Mouse (Mus musculus): Measurements from ENCODE around the gene Slc27a5. TPM values are rescaled to one million over a fixed set of nuclear protein-coding genes. Genes with fewer than 3 reads are reported as not detected.

The Slc27a5 gene
- polyA plus RNA-seq, 1 experiment from 2014 or later: not detected

DNA sequence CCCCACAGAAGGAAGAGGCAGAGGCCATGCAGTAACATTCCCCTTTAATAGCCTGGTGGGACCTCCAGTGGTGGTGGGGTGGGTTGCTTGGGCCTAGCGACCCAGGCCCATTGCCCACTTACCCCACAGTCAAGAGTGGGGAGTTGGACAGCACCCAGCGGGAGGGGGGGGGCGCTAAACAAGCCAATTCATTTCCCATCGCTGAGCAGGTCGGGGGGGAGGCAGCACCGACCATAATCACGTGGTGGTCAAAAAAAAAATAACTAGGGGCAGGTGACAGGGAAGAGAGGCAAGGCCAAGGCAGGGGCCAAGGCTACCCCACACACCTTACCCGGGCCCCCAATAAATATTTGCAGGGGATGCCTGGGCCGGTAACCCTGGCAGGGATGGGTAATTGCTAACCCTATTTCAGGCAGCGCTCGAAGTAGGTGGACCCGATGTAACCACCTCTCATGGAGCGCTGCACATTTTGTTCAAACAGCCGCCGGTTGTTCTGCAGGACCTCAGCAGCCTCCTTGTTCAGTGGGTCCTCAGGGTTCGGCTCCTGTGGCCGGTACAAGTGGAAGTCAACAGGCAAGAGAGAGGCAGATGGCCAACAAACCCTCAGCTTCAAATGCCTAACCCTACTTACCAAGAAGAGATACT, 37.3 kb upstream of the Slc27a5 start:
- no peaks in the 10 kb centered on the region for H3K9me3 ChIP-seq

DNA sequence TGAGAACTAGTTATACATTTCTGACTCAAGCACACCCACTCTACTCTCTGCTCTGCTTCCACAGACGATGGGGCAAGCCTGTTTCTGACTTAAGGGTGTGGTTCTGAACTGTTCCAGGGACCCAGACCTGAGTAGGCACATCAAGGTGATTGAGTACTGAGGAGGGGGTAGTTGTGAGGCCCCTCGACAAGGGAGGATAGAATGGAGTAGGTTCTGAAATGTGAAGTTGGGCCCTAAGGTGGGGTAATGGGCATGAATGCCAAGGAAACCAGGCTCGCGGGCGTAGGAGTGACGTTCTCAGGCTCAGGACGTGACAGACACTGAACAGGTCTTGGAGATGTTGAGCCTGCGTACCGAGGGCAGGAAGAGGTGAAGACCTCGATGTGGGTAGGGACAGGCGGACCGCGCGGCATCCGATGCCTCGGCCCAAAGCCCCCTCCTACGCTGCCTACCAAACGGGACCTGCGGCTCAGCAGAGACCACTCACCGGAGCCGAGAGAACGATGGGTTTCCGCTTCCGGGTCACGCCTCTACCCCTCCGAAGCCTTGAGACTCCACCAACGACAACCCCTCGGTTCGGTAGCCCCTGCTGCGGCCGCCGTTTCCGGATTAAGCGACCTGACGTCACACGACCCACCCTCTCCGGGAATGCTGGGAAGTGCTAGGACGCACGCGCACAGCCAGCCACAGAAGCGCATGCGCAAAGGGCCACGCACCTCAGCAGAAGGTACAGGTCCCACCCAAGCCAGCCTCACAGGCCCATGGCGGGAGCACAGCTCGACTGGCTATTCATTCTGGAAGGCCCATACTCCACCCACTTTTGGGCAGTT, 36.4 kb upstream of the Slc27a5 start, which contains the start of gene Chmp2a:
Gene Chmp2a (minus strand): TSS at position 660 of the 830 bp plus-strand sequence.
- H3K4me3 ChIP-seq: peak within 1 kb of the TSS; percentile 84
- WGBS: under 1% methylated on average over 45 of the region's 45 CpGs
- H3K4me1 ChIP-seq: peaks cover 47% of the 10 kb centered on the region
- H3K27ac ChIP-seq (replicated peaks): peak within 1 kb of the TSS; percentile 85
- H3K36me3 ChIP-seq (replicated peaks): peaks cover 61% of the 10 kb centered on the region
- no peaks in the 10 kb centered on the region for H3K27me3 ChIP-seq (replicated peaks; ENCODE audit: low read depth, poor library complexity, severe bottlenecking)
- no peaks in the 10 kb centered on the region for H3K9me3 ChIP-seq
- peak; percentile 98 for DNase-seq (ENCODE audit: low spot score)

More for the DNA sequence above, 37.3 kb upstream of the Slc27a5 start:
- peak overlapping the region; percentile 85 for H3K27ac ChIP-seq (replicated peaks)
- peak overlapping the region; percentile 84 for H3K4me3 ChIP-seq
- no peaks in the 10 kb centered on the region for H3K27me3 ChIP-seq (replicated peaks; ENCODE audit: low read depth, poor library complexity, severe bottlenecking)
- peaks cover 52% of the 10 kb centered on the region for H3K36me3 ChIP-seq (replicated peaks)
- 87% methylated on average over 17 of the region's 17 CpGs for WGBS
- peaks cover 48% of the 10 kb centered on the region for H3K4me1 ChIP-seq
- DNase-seq (ENCODE audit: low spot score): no peak

DNA sequence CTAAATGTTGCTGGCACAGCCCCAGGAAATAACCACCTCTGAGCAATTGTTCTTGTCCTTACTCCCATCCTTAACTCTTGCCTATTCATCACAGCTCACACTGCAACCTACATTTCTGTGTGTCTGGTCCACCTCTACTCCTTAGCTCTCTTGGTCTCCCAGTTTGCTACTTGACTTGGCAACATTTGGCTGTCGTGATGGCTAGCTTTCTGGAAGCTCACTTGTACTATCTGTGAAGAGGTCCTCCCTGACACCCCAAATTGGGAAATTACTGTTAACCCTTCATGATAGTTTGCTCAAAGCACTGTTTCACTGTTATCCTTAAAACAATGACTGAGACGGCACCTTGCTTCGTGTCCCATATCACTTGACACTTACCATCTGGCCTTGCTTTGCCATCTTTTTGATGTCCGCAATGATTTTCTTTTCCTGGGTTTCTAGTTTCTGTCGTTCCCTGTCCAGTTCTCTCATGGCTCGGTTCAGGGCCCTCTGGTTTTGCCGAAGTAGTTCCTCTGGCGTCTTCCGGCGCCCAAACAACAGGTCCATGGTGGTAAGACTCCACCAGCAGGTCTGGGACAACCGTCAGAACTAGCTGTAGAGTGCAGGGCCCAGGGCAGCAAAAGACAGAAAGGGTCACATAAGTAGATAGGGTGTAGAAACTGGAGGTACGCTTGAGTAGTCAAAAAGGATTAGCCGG, 35.6 kb upstream of the Slc27a5 start:
- WGBS: 55% methylated on average over 13 of the region's 13 CpGs
- DNase-seq (ENCODE audit: low spot score): no peak
- Histone ChIP-seq H3K4me1 (peaks cover 39% of the 10 kb centered on the region), H3K9me3 (no peaks in the 10 kb centered on the region), H3K27ac (replicated peaks) (peak overlapping the region; percentile 85), H3K27me3 (replicated peaks; ENCODE audit: low read depth, poor library complexity, severe bottlenecking) (no peaks in the 10 kb centered on the region), H3K36me3 (replicated peaks) (peaks cover 69% of the 10 kb centered on the region), H3K4me3 (peak overlapping the region; percentile 84)

DNA sequence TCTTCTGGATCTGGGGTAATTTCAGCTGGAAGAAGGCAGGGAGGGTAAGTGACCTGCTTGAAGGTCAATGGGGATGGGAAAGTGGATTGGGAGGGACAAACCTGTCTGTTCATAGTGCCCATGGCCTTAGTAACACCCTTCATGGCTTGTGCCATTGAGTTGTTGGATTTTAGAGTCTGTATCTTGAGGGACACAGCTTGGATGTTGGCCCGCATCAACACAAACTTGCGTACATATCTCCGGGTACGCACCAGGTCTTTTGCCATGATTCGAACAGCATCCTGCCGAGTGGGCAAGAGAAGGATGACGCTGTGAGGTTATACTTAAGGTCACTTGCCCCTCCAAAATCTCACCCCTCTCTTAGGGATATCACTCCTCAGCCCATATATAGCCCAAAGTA, 34.5 kb upstream of the Slc27a5 start:
- no peak for DNase-seq (ENCODE audit: low spot score)
- Histone ChIP-seq H3K9me3 (no peaks in the 10 kb centered on the region), H3K4me3 (peak overlapping the region; percentile 84), H3K27me3 (replicated peaks; ENCODE audit: low read depth, poor library complexity, severe bottlenecking) (no peaks in the 10 kb centered on the region), H3K36me3 (replicated peaks) (peaks cover 80% of the 10 kb centered on the region), H3K4me1 (peaks cover 39% of the 10 kb centered on the region), H3K27ac (replicated peaks) (no peak overlapping the region)
- WGBS: 93% methylated on average over 7 of the region's 7 CpGs

DNA sequence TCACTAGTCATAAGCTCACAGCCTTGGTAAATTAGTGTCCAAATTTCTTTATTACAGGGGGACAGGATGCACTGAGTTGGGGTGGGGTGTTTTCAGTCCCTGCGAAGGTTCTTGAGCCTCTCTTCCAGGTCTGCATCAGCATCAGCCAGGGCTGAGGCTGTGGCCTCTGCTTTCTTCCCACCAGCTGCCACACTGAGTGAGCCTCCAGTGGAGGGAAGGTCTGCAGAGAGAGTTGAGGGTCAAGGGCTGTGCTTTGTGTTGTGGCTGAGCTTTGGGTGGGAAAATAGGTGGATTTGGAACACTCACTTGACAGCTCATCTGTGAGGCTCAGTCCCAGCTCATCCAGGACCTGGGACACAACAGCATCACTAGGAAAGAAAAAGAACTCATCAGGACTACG, 34.0 kb upstream of the Slc27a5 start:
- Histone ChIP-seq H3K9me3 (no peaks in the 10 kb centered on the region), H3K4me3 (0 out of 2 replicates have a peak overlapping the region, but pooled peaks have one; percentile 21), H3K36me3 (replicated peaks) (peaks cover 85% of the 10 kb centered on the region), H3K27ac (replicated peaks) (no peak overlapping the region), H3K27me3 (replicated peaks; ENCODE audit: low read depth, poor library complexity, severe bottlenecking) (no peaks in the 10 kb centered on the region), H3K4me1 (peaks cover 42% of the 10 kb centered on the region)
- 86% methylated on average over 2 of the region's 2 CpGs for WGBS
- no peak for DNase-seq (ENCODE audit: low spot score)

DNA sequence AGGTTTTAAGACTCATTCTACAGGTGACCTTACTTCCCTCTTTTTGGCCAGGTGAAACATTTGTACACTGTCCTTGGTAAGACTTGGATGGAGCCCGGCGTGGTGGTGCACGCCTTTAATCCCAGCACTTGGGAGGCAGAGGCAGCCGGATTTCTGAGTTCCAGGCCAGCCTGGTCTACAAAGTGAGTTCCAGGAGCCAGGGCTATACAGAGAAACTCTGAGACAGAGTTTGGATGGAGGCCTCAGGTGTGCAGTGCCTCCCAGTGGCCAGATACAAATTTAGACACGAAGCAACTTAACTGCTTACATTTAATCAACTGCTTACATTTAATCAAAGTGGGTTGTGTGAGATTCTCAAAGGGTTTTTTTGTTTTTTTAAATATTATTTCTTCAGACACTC, 33.1 kb upstream of the Slc27a5 start:
- Histone ChIP-seq H3K27me3 (replicated peaks; ENCODE audit: low read depth, poor library complexity, severe bottlenecking) (no peaks in the 10 kb centered on the region), H3K4me3 (no peak overlapping the region), H3K9me3 (no peaks in the 10 kb centered on the region), H3K36me3 (replicated peaks) (peaks cover 90% of the 10 kb centered on the region), H3K4me1 (peaks cover 42% of the 10 kb centered on the region), H3K27ac (replicated peaks) (no peak overlapping the region)
- WGBS: 75% methylated on average over 5 of the region's 5 CpGs
- no peak for DNase-seq (ENCODE audit: low spot score)

DNA sequence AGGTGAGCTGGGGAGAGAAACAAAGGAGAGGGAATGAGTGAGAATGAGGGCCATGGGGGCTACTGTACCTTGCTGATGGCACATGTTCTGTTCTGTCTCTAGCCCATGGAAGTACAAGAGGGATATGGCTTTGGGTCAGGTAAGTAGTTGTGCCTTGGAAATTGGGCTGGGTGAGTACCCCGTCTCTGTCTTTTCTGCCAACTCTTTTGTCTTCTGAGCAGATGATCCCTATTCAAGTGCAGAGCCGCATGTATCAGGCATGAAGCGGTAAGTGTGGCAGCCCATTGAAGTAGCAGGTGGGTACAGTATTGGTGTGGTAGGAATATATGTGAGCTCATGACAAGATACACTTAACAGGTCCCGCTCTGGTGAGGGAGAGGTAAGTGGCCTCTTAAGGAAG, 31.0 kb upstream of the Slc27a5 start:
- 96% methylated on average over 4 of the region's 4 CpGs for WGBS
- no peak overlapping the region for H3K27ac ChIP-seq (replicated peaks)
- no peaks in the 10 kb centered on the region for H3K9me3 ChIP-seq
- H3K4me1 ChIP-seq: peaks cover 35% of the 10 kb centered on the region
- peaks cover 86% of the 10 kb centered on the region for H3K36me3 ChIP-seq (replicated peaks)
- H3K4me3 ChIP-seq: no peak overlapping the region
- H3K27me3 ChIP-seq (replicated peaks; ENCODE audit: low read depth, poor library complexity, severe bottlenecking): no peaks in the 10 kb centered on the region
- DNase-seq (ENCODE audit: low spot score): no peak

DNA sequence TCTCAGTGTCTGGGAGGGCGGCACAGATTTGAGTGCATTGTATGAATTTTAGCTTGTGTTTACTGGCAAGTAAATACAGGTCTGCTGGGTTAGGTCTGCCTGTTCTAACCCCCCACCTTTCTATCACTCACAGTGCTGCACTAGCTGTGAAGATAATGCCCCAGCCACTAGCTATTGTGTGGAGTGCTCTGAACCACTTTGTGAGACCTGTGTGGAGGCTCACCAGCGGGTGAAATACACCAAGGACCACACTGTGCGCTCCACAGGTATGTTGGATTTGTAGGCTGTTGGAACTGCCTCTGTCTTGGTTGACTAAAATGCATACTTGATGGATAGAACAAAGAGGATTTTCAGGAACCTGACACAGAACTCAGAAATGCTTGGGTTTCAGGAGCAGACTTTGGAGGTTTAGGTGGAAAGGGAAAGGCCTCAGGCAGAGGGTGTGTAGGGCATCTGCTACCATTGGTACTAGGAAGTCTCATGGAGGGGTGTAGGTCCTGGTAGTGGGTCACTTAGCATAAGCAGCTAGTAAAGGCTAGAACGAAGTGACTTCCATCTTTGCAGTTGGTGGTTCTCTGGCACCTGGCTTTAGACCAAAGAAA, 27.6 kb upstream of the Slc27a5 start:
- 26% methylated on average over 4 of the region's 4 CpGs for WGBS
- H3K27me3 ChIP-seq (replicated peaks; ENCODE audit: low read depth, poor library complexity, severe bottlenecking): no peaks in the 10 kb centered on the region
- peaks cover 31% of the 10 kb centered on the region for H3K4me1 ChIP-seq
- peaks cover 56% of the 10 kb centered on the region for H3K36me3 ChIP-seq (replicated peaks)
- H3K27ac ChIP-seq (replicated peaks): peak overlapping the region; percentile 99
- no peak for DNase-seq (ENCODE audit: low spot score)
- H3K9me3 ChIP-seq: no peaks in the 10 kb centered on the region
- peak overlapping the region; percentile 99 for H3K4me3 ChIP-seq

DNA sequence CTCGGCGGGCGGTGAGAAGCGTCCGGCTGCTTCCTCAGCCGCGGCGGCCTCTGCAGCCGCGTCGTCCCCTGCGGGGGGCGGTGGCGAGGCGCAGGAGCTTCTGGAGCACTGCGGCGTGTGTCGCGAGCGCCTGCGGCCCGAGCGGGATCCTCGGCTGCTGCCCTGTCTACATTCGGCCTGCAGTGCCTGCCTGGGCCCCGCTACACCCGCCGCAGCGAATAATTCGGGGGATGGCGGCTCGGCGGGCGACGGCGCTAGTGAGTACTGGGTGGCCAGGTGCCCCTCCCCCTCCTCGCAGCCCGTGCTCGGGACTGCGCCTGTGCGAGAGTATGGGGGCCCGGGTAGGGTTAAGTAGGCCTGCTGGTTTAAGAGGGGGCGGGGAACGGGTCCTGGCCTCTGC, 26.8 kb upstream of the Slc27a5 start:
- Histone ChIP-seq H3K4me1 (peaks cover 31% of the 10 kb centered on the region), H3K9me3 (no peaks in the 10 kb centered on the region), H3K4me3 (peak overlapping the region; percentile 99), H3K27me3 (replicated peaks; ENCODE audit: low read depth, poor library complexity, severe bottlenecking) (no peaks in the 10 kb centered on the region), H3K27ac (replicated peaks) (peak overlapping the region; percentile 99), H3K36me3 (replicated peaks) (peaks cover 48% of the 10 kb centered on the region)
- WGBS: under 1% methylated on average over 44 of the region's 44 CpGs
- peak; percentile 88 for DNase-seq (ENCODE audit: low spot score)

DNA sequence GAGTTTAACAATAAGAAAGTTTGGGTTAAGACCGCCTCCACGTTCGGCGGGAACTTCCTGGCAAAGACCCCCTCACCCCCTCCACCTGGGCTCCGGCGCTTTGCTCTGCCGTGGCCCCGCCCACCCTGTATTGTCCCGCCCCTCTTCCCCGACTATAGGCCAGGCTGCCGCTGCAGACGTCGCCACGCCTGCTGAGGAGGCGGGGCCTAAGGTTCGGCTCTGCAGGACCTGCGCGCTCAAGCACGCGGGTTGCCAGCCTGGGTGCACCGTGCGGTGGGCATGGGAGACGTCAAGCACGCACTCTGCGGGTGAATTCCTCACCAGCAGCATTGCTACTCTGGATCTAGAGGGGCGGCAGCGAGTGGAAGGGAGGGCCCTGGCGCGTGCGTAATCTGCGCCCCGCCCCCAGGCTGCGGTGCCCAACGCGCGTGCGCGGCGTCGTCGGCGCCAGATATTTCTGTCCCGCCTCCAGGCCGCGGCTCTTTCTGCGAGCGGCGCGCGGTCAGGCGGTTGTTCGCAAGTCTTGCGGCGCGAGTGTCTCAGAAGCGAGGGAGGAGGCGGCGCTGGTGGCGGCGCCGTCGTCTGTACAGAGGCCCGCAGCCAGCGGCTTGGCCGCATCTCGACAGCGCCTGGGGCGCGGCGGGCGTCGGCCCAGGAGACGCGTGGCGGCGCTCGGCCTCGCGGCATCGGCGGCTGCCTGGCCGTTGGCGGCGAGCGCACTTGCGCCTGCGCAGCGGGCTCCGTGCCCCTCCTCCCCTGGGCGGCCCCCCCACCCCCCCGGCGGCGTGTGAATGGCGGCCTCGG, 26.1 kb upstream of the Slc27a5 start:
- no peaks in the 10 kb centered on the region for H3K27me3 ChIP-seq (replicated peaks; ENCODE audit: low read depth, poor library complexity, severe bottlenecking)
- H3K9me3 ChIP-seq: no peaks in the 10 kb centered on the region
- peak overlapping the region; percentile 99 for H3K4me3 ChIP-seq
- H3K36me3 ChIP-seq (replicated peaks): peaks cover 41% of the 10 kb centered on the region
- H3K27ac ChIP-seq (replicated peaks): peak overlapping the region; percentile 99
- DNase-seq (ENCODE audit: low spot score): peak; percentile 98
- H3K4me1 ChIP-seq: peaks cover 31% of the 10 kb centered on the region
- WGBS: under 1% methylated on average over 86 of the region's 95 CpGs

DNA sequence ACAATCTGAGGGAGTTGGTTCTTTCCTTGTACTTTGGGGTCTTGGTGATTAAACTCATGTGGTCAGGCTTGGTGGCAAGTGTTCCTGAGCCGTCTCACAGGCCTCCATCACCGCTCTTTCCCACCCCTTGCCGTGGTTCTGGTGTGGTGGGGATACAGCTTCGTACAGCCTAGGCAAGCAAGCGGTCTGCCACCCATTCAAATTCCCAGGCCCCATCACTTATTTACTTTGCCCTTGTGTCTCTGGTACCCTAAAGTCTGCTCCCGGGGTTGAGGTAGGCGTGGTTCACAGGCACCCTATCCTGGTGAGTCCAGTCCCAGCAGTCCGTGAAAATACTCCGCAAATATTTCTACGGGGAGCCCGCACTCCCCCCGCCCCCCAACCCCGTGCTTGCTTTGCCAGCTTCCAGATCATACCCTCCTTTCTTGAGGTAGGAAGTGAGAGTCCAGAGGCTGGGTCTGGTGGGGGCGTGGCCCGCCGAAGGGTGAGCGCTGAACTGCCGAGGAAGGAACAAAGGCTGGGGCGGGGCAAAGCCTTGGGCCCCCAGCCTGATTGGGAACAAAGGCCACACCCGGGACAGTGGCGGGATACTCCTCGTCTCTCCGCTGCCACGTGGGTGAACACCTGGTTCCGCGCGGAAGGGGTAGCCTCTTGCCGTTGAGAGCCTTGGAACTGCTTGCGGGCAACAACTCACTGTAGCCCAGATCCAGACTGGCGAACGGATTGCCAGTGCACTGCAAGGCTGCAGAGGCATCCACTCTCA, 25.0 kb upstream of the Slc27a5 start:
- Histone ChIP-seq H3K27ac (replicated peaks) (peak overlapping the region; percentile 99), H3K9me3 (no peaks in the 10 kb centered on the region), H3K4me3 (peak overlapping the region; percentile 99), H3K4me1 (peaks cover 31% of the 10 kb centered on the region), H3K27me3 (replicated peaks; ENCODE audit: low read depth, poor library complexity, severe bottlenecking) (no peaks in the 10 kb centered on the region), H3K36me3 (replicated peaks) (peaks cover 30% of the 10 kb centered on the region)
- WGBS: 4% methylated on average over 31 of the region's 31 CpGs
- peak; percentile 95 for DNase-seq (ENCODE audit: low spot score)
